Mouse (Mus musculus) cortical plate, adult 2 months (tissue): ENCODE measurements around the gene Ddx28. TPM values are rescaled to one million over a fixed set of nuclear protein-coding genes. Genes with fewer than 3 reads are reported as not detected.

Experiments
- H3K27ac ChIP-seq: fragments of 200-500 bp; 2 replicates; pipeline ENCODE4 v1.5.1; 2012; ENCODE audit warnings: low read length, control low read depth, inconsistent platforms; ENCODE audit not compliant: insufficient read depth
- H3K4me1 ChIP-seq: fragments of 200-500 bp; 2 replicates; pipeline ENCODE4 v1.6.1; 2011; ENCODE audit warnings: low read length; ENCODE audit not compliant: control insufficient read depth, insufficient read depth
- H3K4me3 ChIP-seq: fragments of 200-500 bp; 2 replicates; pipeline ENCODE4 v1.5.1; 2011; ENCODE audit warnings: mild to moderate bottlenecking, low read length, control low read depth; ENCODE audit not compliant: insufficient read depth
- CTCF ChIP-seq: fragments of 200-500 bp; IDR thresholded peaks from 2 replicates; pipeline ENCODE4 v1.5.1; 2011; ENCODE audit warnings: mild to moderate bottlenecking, control low read depth, low read length; ENCODE audit not compliant: insufficient read depth; ENCODE audit errors: extremely low read depth
- POLR2A ChIP-seq: fragments of 200-500 bp; IDR thresholded peaks from 2 replicates; pipeline ENCODE4 v1.6.1; 2011; ENCODE audit warnings: mild to moderate bottlenecking, low read length, control low read depth; ENCODE audit not compliant: insufficient read depth; ENCODE audit errors: extremely low read depth
- polyA plus RNA-seq: library from polyadenylated mRNA; depleted of rRNA; stranded (reverse); fragments of >200 nt; gene quantifications from 2 replicates; pipeline ENCODE4 v1.2.3, GENCODE M21; 2012

Gene Ddx28
- polyA plus RNA-seq, 1 experiment, result 11.6 TPM

DNA sequence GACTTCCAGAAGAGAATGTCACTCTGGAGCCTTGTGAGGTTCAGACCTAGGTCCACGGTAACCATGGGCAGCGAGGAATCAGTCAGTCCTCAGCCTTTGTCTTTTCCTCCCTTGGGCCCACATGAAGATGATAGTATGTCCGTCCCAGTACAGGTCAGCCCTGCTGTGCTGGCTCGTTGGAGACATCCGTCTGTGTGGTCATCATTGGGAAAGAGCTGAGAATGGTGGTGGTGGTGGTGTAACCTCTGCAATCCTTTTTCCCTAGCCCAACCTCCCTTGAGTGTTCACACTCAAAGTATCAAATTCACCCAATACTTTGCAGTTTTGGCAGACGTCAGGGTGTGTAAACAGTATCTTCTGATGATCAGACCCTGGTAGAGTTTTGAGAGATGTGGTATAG is 38.2 kb upstream of the Ddx28 start:
- no peaks in the 10 kb centered on the region for H3K4me1 ChIP-seq
- no peak overlapping the region for H3K27ac ChIP-seq
- TF ChIP-seq POLR2A, result no peak
- no peak for TF ChIP-seq CTCF
- H3K4me3 ChIP-seq, result no peak overlapping the region

- Histone ChIP-seq H3K4me3 (no peak overlapping the region), H3K4me1 (no peaks in the 10 kb centered on the region), H3K27ac (no peak overlapping the region)
- TF ChIP-seq POLR2A (no peak), CTCF (no peak)
These were observed 36.4 kb upstream of the Ddx28 start for GRCm38 (mm10) chr8:106047854-106048630.

DNA sequence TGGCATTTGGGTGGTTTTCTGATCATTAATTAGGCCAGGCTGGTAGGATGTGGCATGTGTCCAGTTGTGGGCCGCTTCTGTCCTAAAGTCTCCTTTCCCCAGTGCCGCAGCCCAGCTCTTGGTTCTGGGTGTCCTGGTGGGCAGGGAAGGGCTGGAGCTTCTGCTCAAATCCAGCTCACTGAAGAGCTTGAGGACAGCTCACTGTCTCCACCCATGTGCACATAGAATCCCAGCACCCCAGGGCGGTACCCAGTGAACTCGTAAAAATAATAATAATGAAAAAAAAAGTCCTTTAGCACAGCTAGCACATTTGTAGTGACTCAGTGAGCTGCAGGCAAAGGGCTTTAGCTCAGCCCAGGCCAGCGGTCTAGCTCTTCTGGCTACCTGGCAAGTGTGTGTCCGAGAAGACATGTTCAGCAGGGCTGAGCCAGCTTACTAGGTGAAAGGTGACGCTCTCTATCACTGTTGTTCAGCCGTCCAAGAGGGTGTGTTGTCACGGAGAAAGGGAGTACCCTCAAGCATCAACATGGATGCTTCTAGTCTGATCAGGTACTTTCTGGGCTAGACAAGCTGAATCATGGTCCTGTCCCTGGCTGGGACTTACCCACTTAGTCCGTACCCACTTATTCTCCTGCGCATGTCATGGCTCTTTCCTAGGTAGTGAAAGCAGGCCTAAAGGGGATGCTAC is 35.3 kb upstream of the Ddx28 start:
- H3K4me3 ChIP-seq, result no peak overlapping the region
- no peak overlapping the region for H3K27ac ChIP-seq
- TF ChIP-seq CTCF, result no peak
- TF ChIP-seq POLR2A, result no peak

DNA sequence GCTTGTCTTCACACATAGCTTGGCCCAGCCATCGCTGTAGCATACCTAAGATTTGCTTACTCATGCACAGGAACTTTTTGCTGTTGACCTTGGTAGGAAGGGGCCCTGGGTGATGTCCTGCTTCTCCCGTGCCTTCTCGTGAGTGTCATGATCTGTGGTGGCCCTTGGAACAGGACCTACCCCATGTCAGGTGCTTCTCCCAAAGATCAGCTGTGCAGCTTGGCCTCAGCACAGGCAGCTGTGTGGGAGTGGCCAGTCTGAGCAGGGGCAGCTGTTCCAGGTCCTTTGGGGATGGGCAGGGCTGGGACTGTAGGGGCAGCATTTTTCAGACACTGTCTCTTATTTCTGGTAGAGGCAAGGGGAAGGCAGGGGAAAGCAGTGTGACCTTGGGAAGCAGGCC is 32.5 kb upstream of the Ddx28 start:
- H3K27ac ChIP-seq, result no peak overlapping the region
- H3K4me1 ChIP-seq, result no peaks in the 10 kb centered on the region
- H3K4me3 ChIP-seq, result no peak overlapping the region
- TF ChIP-seq CTCF, result no peak
- TF ChIP-seq POLR2A, result no peak

More for the DNA sequence above, 35.3 kb upstream of the Ddx28 start:
- no peaks in the 10 kb centered on the region for H3K4me1 ChIP-seq

GRCm38 (mm10) chr8:106043055-106043454 is 31.4 kb upstream of the Ddx28 start:
- H3K27ac ChIP-seq, result no peak overlapping the region
- no peaks in the 10 kb centered on the region for H3K4me1 ChIP-seq
- TF ChIP-seq CTCF (no peak), POLR2A (no peak)
- H3K4me3 ChIP-seq, result no peak overlapping the region

- Histone ChIP-seq H3K27ac (no peak overlapping the region), H3K4me1 (no peaks in the 10 kb centered on the region), H3K4me3 (no peak overlapping the region)
- TF ChIP-seq CTCF (no peak), POLR2A (no peak)
These were observed 28.5 kb upstream of the Ddx28 start for GRCm38 (mm10) chr8:106040218-106040617.

DNA sequence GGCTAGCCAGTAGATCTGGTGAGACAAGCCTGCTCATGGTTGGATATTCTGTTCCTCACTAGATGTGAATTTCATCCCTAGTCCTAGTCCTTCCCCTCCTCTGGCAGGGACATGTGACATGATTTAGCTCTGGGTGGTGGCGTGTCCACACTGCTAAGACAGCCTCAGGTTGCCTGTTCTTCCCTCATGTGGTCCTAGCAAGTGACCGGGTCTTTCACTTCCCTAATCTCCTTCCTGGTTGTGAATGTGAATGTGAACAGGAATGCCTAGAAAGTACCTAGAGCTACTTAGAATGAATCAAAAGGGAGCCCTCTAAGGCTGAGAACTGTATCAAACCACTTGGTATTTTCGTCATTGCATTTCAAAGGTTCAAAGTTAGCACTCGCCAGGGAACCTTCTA is 27.9 kb upstream of the Ddx28 start:
- no peaks in the 10 kb centered on the region for H3K4me1 ChIP-seq
- TF ChIP-seq POLR2A (no peak), CTCF (no peak)
- no peak overlapping the region for H3K27ac ChIP-seq
- no peak overlapping the region for H3K4me3 ChIP-seq

DNA sequence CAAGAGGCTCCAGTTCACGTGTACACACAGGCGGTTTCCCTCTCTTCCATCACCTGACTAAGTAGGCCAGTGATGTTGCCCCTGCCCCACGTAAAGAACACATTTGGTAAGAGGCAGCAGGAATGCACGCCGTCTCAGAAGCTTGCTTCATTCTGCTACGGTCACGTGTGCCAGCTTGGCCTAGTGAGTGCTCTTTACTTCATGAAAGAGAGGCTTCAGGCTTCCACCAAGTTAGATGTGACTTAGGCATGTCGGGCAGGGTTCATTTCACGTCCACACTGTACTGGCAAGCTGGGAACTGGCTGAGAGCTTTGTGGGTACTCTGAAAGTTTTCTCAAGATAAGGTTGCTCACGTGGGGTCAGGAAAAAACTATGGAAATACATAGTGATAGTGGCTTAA is 27.0 kb upstream of the Ddx28 start:
- no peak overlapping the region for H3K4me3 ChIP-seq
- TF ChIP-seq POLR2A (no peak), CTCF (no peak)
- no peak overlapping the region for H3K27ac ChIP-seq
- H3K4me1 ChIP-seq, result no peaks in the 10 kb centered on the region

GRCm38 (mm10) chr8:106022483-106022882 is 10.8 kb upstream of the Ddx28 start:
- Histone ChIP-seq H3K27ac (no peak overlapping the region), H3K4me1 (no peaks in the 10 kb centered on the region), H3K4me3 (no peak overlapping the region)
- no peak for TF ChIP-seq POLR2A
- peak; percentile 98 for TF ChIP-seq CTCF

- H3K4me3 ChIP-seq, result no peak overlapping the region
- no peak overlapping the region for H3K27ac ChIP-seq
- no peaks in the 10 kb centered on the region for H3K4me1 ChIP-seq
- TF ChIP-seq CTCF (no peak), POLR2A (no peak)
These were observed 6.4 kb upstream of the Ddx28 start for GRCm38 (mm10) chr8:106018039-106018438.
